Mouse (Mus musculus) spleen, adult 12 weeks (tissue): ENCODE measurements around the gene Cyp8b1.

Experiments used
- DNase-seq: peaks from one replicate; pipeline ENCODE4 v3.0.0; 2022; ENCODE audit warnings: low spot score

Cyp8b1 gene

GRCm38 (mm10) chr9:121916102-121916501, at the start of gene Cyp8b1:
TSS of gene Cyp8b1 (minus strand) at chr9:121916305.
- no peak for DNase-seq

- DNase-seq: no peak
Measured at GRCm38 (mm10) chr9:121964941-121965340, 48.8 kb upstream of the Cyp8b1 start.

GRCm38 (mm10) chr9:121959966-121960635, 44.0 kb upstream of the Cyp8b1 start:
- no peak for DNase-seq

GRCm38 (mm10) chr9:121952596-121952995, 36.5 kb upstream of the Cyp8b1 start:
- DNase-seq: no peak

- no peak for DNase-seq
Measured at GRCm38 (mm10) chr9:121951114-121951423, 35.0 kb upstream of the Cyp8b1 start.

GRCm38 (mm10) chr9:121950418-121951113, 34.5 kb upstream of the Cyp8b1 start, which contains the start of gene Fam198a:
TSS of gene Fam198a (plus strand) at chr9:121950988.
- no peak for DNase-seq

- DNase-seq: no peak
Measured at GRCm38 (mm10) chr9:121948431-121948830, 32.3 kb upstream of the Cyp8b1 start.

- DNase-seq: no peak
Measured at GRCm38 (mm10) chr9:121947784-121948183, 31.7 kb upstream of the Cyp8b1 start.

GRCm38 (mm10) chr9:121943628-121944027, 27.5 kb upstream of the Cyp8b1 start:
- no peak for DNase-seq

- DNase-seq: no peak
Measured at GRCm38 (mm10) chr9:121943005-121943404, 26.9 kb upstream of the Cyp8b1 start.

GRCm38 (mm10) chr9:121937944-121938355, 21.8 kb upstream of the Cyp8b1 start:
- DNase-seq: no peak

GRCm38 (mm10) chr9:121937451-121937864, 21.4 kb upstream of the Cyp8b1 start:
- DNase-seq: no peak

GRCm38 (mm10) chr9:121936952-121937351, 20.8 kb upstream of the Cyp8b1 start:
- DNase-seq: no peak

- DNase-seq: no peak
Measured at GRCm38 (mm10) chr9:121934856-121935255, 18.8 kb upstream of the Cyp8b1 start.

GRCm38 (mm10) chr9:121928498-121928897, 12.4 kb upstream of the Cyp8b1 start:
- DNase-seq: peak; percentile 62

GRCm38 (mm10) chr9:121927721-121928120, 11.6 kb upstream of the Cyp8b1 start:
- DNase-seq: no peak

GRCm38 (mm10) chr9:121926634-121927405, 10.7 kb upstream of the Cyp8b1 start:
- no peak for DNase-seq

GRCm38 (mm10) chr9:121925959-121926358, 9.9 kb upstream of the Cyp8b1 start:
- DNase-seq: no peak

- no peak for DNase-seq
Measured at GRCm38 (mm10) chr9:121924901-121925560, 8.9 kb upstream of the Cyp8b1 start.

GRCm38 (mm10) chr9:121923906-121924305, 7.8 kb upstream of the Cyp8b1 start:
- no peak for DNase-seq

GRCm38 (mm10) chr9:121923443-121923842, 7.3 kb upstream of the Cyp8b1 start:
- no peak for DNase-seq

GRCm38 (mm10) chr9:121919027-121919501, 3.0 kb upstream of the Cyp8b1 start:
- DNase-seq: no peak
